Mouse (Mus musculus) heart, embryonic 12.5 days (tissue): ENCODE results near the gene Sema7a. TPM values are rescaled to one million over a fixed set of nuclear protein-coding genes. Genes with fewer than 3 reads are reported as not detected.

ENCODE experiments used
- ATAC-seq: fragments of 200-750 bp; cut with Nextera tagmentation; 2 replicates; pipeline ENCODE4 v1.8.0; 2017; ENCODE audit warnings: moderate TSS enrichment, moderate library complexity; ENCODE audit not compliant: insufficient number of reproducible peaks, low FRiP score
- H3K27ac ChIP-seq: fragments of 300-500 bp; sonication (generic); 2 replicates; pipeline ENCODE4 v1.5.1; 2016; ENCODE audit warnings: mild to moderate bottlenecking, moderate library complexity; ENCODE audit not compliant: poor library complexity, severe bottlenecking
- H3K27me3 ChIP-seq: fragments of 300-500 bp; sonication (generic); replicated peaks from 2 replicates; pipeline ENCODE4 v1.6.1; 2016; ENCODE audit warnings: mild to moderate bottlenecking, moderate library complexity
- H3K36me3 ChIP-seq: fragments of 300-500 bp; sonication (generic); 2 replicates; pipeline ENCODE4 v1.6.1; 2016; ENCODE audit warnings: mild to moderate bottlenecking, moderate library complexity
- H3K4me1 ChIP-seq: fragments of 300-500 bp; sonication (generic); replicated peaks from 2 replicates; pipeline ENCODE4 v1.6.1; 2016; ENCODE audit warnings: mild to moderate bottlenecking
- H3K4me2 ChIP-seq: fragments of 300-500 bp; sonication (generic); 2 replicates; pipeline ENCODE4 v1.6.1; 2016; ENCODE audit warnings: mild to moderate bottlenecking, moderate library complexity
- H3K4me3 ChIP-seq: fragments of 300-500 bp; sonication (generic); 2 replicates; pipeline ENCODE4 v1.5.1; 2016; ENCODE audit warnings: mild to moderate bottlenecking
- H3K9ac ChIP-seq: fragments of 300-500 bp; sonication (generic); 2 replicates; pipeline ENCODE4 v1.6.1; 2016; ENCODE audit warnings: mild to moderate bottlenecking, moderate library complexity
- H3K9me3 ChIP-seq: fragments of 300-500 bp; sonication (generic); replicated peaks from 2 replicates; pipeline ENCODE4 v1.6.1; 2016; ENCODE audit warnings: mild to moderate bottlenecking, moderate library complexity
- WGBS: fragments of 180-500 bp; shearing (Covaris S2); methylation state at CpG from one replicate; pipeline ENCODE4 v1.1.7; 2016; 5-methylcytosine and 5-hydroxymethylcytosine counted together
- polyA plus RNA-seq: library from polyadenylated mRNA; unstranded; fragments of >200 nt; fragmentation: Nextera tagmentation; extraction: Ambion mirVana; gene quantifications from 2 replicates; pipeline ENCODE4 v1.2.1, GENCODE M21; 2016

Gene Sema7a
- polyA plus RNA-seq, 1 experiment from 2014 or later = 0.14 TPM

GRCm38 (mm10) chr9:57950519-57950918 is 10.6 kb downstream of the Sema7a start:
- no peaks in the 10 kb centered on the region for H3K36me3 ChIP-seq
- no peak for ATAC-seq
- H3K27ac ChIP-seq = no peak overlapping the region
- no peak overlapping the region for H3K4me3 ChIP-seq
- H3K4me1 ChIP-seq = peaks cover 16% of the 10 kb centered on the region
- no peaks in the 10 kb centered on the region for H3K9me3 ChIP-seq
- H3K9ac ChIP-seq = no peak overlapping the region
- H3K4me2 ChIP-seq = no peak overlapping the region
- 64% methylated on average over 9 of the region's 9 CpGs for WGBS
- peaks cover 37% of the 10 kb centered on the region for H3K27me3 ChIP-seq

- Histone ChIP-seq H3K4me1 (peaks cover 16% of the 10 kb centered on the region), H3K4me2 (no peak overlapping the region), H3K27me3 (peaks cover 32% of the 10 kb centered on the region), H3K4me3 (no peak overlapping the region), H3K27ac (no peak overlapping the region), H3K9me3 (no peaks in the 10 kb centered on the region), H3K9ac (no peak overlapping the region), H3K36me3 (no peaks in the 10 kb centered on the region)
- no peak for ATAC-seq
- 54% methylated on average over 6 of the region's 6 CpGs for WGBS
Observed at GRCm38 (mm10) chr9:57951993-57952392, 12.1 kb downstream of the Sema7a start.

- no peak overlapping the region for H3K27ac ChIP-seq
- H3K36me3 ChIP-seq = no peaks in the 10 kb centered on the region
- H3K4me2 ChIP-seq = no peak overlapping the region
- no peak for ATAC-seq
- peaks cover 12% of the 10 kb centered on the region for H3K27me3 ChIP-seq
- peaks cover 17% of the 10 kb centered on the region for H3K4me1 ChIP-seq
- WGBS = 77% methylated on average over 12 of the region's 12 CpGs
- H3K4me3 ChIP-seq = no peak overlapping the region
- H3K9me3 ChIP-seq = no peaks in the 10 kb centered on the region
- H3K9ac ChIP-seq = no peak overlapping the region
Observed at GRCm38 (mm10) chr9:57954962-57955744, 15.2 kb downstream of the Sema7a start.

GRCm38 (mm10) chr9:57955764-57956163 is 15.9 kb downstream of the Sema7a start:
- Histone ChIP-seq H3K4me3 (no peak overlapping the region), H3K27me3 (peaks cover 12% of the 10 kb centered on the region), H3K4me2 (no peak overlapping the region), H3K9ac (no peak overlapping the region), H3K4me1 (peaks cover 16% of the 10 kb centered on the region), H3K27ac (no peak overlapping the region), H3K9me3 (no peaks in the 10 kb centered on the region), H3K36me3 (no peaks in the 10 kb centered on the region)
- WGBS = 79% methylated on average over 6 of the region's 6 CpGs
- ATAC-seq = no peak

DNA sequence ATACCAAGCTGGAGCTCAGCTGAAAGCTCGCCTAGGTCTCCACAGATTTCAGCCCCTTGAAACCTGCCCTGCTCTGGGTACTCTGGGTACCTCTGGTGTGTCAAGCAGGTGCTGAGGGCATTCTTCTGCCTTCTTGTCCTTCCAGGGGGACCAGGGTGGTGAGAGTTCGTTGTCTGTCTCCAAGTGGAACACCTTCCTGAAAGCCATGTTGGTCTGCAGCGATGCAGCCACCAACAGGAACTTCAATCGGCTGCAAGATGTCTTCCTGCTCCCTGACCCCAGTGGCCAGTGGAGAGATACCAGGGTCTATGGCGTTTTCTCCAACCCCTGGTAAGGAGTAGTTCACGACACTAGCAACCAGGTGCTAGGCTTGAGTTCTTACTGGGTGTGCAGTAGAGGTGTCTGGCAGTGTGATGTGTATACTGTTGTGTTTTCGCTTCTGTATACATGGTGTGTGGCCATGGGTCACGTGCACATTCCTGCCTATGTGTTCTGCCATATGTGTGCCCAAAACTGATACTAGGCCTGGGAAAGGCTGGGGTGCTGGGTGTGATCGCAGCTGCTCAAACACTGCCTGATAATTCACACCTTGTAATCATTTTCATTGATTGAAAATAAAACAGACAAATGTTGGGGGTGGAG is 16.4 kb downstream of the Sema7a start:
- H3K4me1 ChIP-seq = peaks cover 12% of the 10 kb centered on the region
- H3K36me3 ChIP-seq = no peaks in the 10 kb centered on the region
- ATAC-seq = no peak
- H3K27me3 ChIP-seq = peaks cover 12% of the 10 kb centered on the region
- no peak overlapping the region for H3K4me2 ChIP-seq
- H3K9me3 ChIP-seq = no peaks in the 10 kb centered on the region
- no peak overlapping the region for H3K9ac ChIP-seq
- H3K27ac ChIP-seq = no peak overlapping the region
- WGBS = 80% methylated on average over 9 of the region's 9 CpGs
- no peak overlapping the region for H3K4me3 ChIP-seq

DNA sequence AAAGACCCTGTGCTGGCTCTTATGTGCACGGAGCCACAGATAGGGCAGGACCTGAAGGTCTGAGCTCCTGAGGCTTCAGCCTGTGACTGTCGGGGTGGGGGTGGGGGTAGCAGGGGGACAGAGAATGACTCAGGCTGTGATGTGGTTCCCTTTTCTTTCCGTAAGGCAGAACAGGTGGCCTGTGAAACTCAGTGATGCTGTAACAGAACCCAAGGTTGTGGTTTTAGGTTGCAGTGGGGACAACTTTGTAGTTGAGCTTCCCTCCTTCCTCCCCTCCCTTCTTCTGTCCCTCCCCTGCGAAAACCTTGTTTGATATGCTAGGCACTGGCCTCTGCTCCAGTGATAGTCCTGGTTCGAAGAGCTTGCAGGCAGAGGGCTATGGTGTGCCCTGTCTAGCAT is 16.9 kb downstream of the Sema7a start:
- H3K9ac ChIP-seq = no peak overlapping the region
- no peaks in the 10 kb centered on the region for H3K36me3 ChIP-seq
- 69% methylated on average over 5 of the region's 5 CpGs for WGBS
- H3K4me1 ChIP-seq = peaks cover 12% of the 10 kb centered on the region
- no peak overlapping the region for H3K4me3 ChIP-seq
- H3K27ac ChIP-seq = no peak overlapping the region
- ATAC-seq = no peak
- H3K9me3 ChIP-seq = no peaks in the 10 kb centered on the region
- no peak overlapping the region for H3K4me2 ChIP-seq
- peaks cover 7% of the 10 kb centered on the region for H3K27me3 ChIP-seq

GRCm38 (mm10) chr9:57958615-57959014 is 18.7 kb downstream of the Sema7a start:
- WGBS = 59% methylated on average over 1 of the region's 1 CpGs
- H3K9ac ChIP-seq = no peak overlapping the region
- no peaks in the 10 kb centered on the region for H3K9me3 ChIP-seq
- H3K4me1 ChIP-seq = peaks cover 25% of the 10 kb centered on the region
- no peak for ATAC-seq
- no peak overlapping the region for H3K27ac ChIP-seq
- peaks cover under 1% of the 10 kb centered on the region; the same call in 1 of the 2 replicates for H3K27me3 ChIP-seq
- no peaks in the 10 kb centered on the region for H3K36me3 ChIP-seq
- H3K4me3 ChIP-seq = no peak overlapping the region
- H3K4me2 ChIP-seq = no peak overlapping the region

- Histone ChIP-seq H3K9ac (no peak overlapping the region), H3K4me2 (no peak overlapping the region), H3K27me3 (no peaks in the 10 kb centered on the region; the same call in 1 of the 2 replicates), H3K27ac (no peak overlapping the region), H3K4me1 (peaks cover 25% of the 10 kb centered on the region), H3K36me3 (no peaks in the 10 kb centered on the region), H3K4me3 (no peak overlapping the region), H3K9me3 (no peaks in the 10 kb centered on the region)
- WGBS = 49% methylated on average over 10 of the region's 10 CpGs
- no peak for ATAC-seq
Observed at GRCm38 (mm10) chr9:57959399-57959798, 19.5 kb downstream of the Sema7a start.

- no peak for ATAC-seq
- no peaks in the 10 kb centered on the region for H3K36me3 ChIP-seq
- no peak overlapping the region for H3K9ac ChIP-seq
- no peak overlapping the region for H3K4me2 ChIP-seq
- H3K9me3 ChIP-seq = no peaks in the 10 kb centered on the region
- H3K4me3 ChIP-seq = no peak overlapping the region
- no peak overlapping the region for H3K27ac ChIP-seq
- 72% methylated on average over 17 of the region's 17 CpGs for WGBS
- H3K4me1 ChIP-seq = peaks cover 26% of the 10 kb centered on the region
- no peaks in the 10 kb centered on the region; the same call in 1 of the 2 replicates for H3K27me3 ChIP-seq
Observed at GRCm38 (mm10) chr9:57959886-57960866, 20.3 kb downstream of the Sema7a start.

- Histone ChIP-seq H3K9me3 (no peaks in the 10 kb centered on the region), H3K27me3 (no peaks in the 10 kb centered on the region; the same call in 1 of the 2 replicates), H3K4me2 (no peak overlapping the region), H3K36me3 (no peaks in the 10 kb centered on the region), H3K4me1 (peaks cover 30% of the 10 kb centered on the region), H3K9ac (no peak overlapping the region), H3K27ac (no peak overlapping the region), H3K4me3 (no peak overlapping the region)
- WGBS = 90% methylated on average over 15 of the region's 15 CpGs
- ATAC-seq = no peak
Observed at GRCm38 (mm10) chr9:57961226-57961625, 21.3 kb downstream of the Sema7a start.
